Mouse (Mus musculus): Measurements from ENCODE around the gene Spata25. TPM values are rescaled to one million over a fixed set of nuclear protein-coding genes. Genes with fewer than 3 reads are reported as not detected.
"Not testable (repeated sequence)": the region's sequence is repeated elsewhere in the genome, so short reads cannot be mapped to it uniquely, and the experiment has no call there.

The Spata25 gene
- polyA plus RNA-seq, 1 experiment = not detected

DNA sequence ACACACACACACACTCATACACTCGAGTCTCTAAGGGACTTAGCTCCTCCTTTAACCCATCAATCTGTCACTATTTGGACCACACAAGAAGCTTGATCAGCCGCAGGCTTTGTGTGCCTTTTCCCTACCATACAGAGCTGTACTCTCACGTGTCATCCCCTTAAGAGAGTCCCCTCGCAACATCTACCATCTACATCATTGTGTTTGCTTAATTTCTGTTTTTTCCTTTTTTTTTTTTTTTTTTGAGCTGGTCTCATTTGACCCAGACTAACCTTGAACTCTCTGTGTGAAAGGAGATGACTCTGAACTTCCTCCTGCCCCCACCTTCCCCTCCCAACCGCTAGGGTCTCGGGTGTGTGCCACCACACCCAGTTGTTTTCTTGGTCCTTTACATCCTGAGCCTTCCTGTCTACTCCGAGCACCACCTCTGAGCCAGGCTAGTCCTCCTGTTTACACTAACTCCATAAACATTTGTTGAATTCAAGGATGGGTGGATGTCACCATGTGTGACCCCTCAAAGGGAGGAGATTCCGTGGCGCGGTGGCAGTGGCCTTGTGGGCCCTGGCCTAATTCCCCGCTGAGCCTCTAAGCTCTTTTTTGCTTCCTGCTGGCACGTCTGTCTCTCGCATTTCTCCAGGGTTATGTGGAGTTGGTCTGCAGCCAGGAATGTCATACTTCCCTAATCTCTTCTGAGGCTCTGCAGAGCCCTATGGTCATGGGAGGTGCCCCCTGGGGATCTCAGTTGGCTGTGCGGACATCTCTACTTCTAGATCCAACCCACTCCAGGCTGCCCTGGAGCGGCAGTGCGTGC, 38.6 kb upstream of the Spata25 start:
- H3K9me3 ChIP-seq (ENCODE audit: control insufficient read depth, low read length) = peaks cover 7% of the 10 kb centered on the region
- H3K27me3 ChIP-seq (ENCODE audit: control insufficient read depth) = no peaks in the 10 kb centered on the region
- no peaks in the 10 kb centered on the region for H3K36me3 ChIP-seq (ENCODE audit: control insufficient read depth)
- peaks cover 8% of the 10 kb centered on the region for H3K4me1 ChIP-seq (ENCODE audit: control insufficient read depth)
- no peak for TF ChIP-seq TAL1 (IDR thresholded peaks at IDR 0.05; ENCODE audit: low read length)
- no peak for TF ChIP-seq GATA1 (IDR thresholded peaks at IDR 0.05; ENCODE audit: low read length)
- H3K4me3 ChIP-seq (replicated peaks) = no peak overlapping the region

DNA sequence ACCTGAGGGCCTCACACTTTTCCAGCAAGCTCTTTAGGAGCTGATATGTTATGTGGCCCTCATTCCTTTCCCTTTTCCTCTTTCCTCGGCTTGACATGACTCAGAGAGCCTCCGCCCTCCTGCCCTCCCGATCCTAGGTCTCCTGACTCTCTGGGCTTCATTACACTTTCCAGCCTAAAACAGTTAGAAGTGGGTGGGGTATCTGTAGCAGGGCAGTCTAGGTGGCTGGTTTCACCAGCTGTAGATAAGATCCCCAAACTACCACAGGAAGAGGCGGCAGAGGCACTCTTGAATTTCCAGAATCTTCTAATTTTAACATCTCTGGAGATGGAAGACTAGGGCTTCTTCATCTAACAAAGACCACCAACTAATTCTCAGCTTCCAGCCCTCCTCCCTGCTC, 36.3 kb upstream of the Spata25 start:
- Histone ChIP-seq H3K4me3 (replicated peaks) (no peak overlapping the region), H3K4me1 (ENCODE audit: control insufficient read depth) (peaks cover 8% of the 10 kb centered on the region), H3K9me3 (ENCODE audit: control insufficient read depth, low read length) (peaks cover 7% of the 10 kb centered on the region), H3K36me3 (ENCODE audit: control insufficient read depth) (no peaks in the 10 kb centered on the region), H3K27me3 (ENCODE audit: control insufficient read depth) (peaks cover 11% of the 10 kb centered on the region)
- TF ChIP-seq TAL1 (IDR thresholded peaks at IDR 0.05; ENCODE audit: low read length) = no peak
- no peak for TF ChIP-seq GATA1 (IDR thresholded peaks at IDR 0.05; ENCODE audit: low read length)

- peaks cover 23% of the 10 kb centered on the region for H3K27me3 ChIP-seq (ENCODE audit: control insufficient read depth)
- not testable (repeated sequence) for H3K9me3 ChIP-seq (ENCODE audit: control insufficient read depth, low read length); H3K4me1 ChIP-seq (ENCODE audit: control insufficient read depth); H3K36me3 ChIP-seq (ENCODE audit: control insufficient read depth); H3K4me3 ChIP-seq (replicated peaks)
Observed at GRCm38 (mm10) chr2:164863411-164863810, 35.1 kb upstream of the Spata25 start.

DNA sequence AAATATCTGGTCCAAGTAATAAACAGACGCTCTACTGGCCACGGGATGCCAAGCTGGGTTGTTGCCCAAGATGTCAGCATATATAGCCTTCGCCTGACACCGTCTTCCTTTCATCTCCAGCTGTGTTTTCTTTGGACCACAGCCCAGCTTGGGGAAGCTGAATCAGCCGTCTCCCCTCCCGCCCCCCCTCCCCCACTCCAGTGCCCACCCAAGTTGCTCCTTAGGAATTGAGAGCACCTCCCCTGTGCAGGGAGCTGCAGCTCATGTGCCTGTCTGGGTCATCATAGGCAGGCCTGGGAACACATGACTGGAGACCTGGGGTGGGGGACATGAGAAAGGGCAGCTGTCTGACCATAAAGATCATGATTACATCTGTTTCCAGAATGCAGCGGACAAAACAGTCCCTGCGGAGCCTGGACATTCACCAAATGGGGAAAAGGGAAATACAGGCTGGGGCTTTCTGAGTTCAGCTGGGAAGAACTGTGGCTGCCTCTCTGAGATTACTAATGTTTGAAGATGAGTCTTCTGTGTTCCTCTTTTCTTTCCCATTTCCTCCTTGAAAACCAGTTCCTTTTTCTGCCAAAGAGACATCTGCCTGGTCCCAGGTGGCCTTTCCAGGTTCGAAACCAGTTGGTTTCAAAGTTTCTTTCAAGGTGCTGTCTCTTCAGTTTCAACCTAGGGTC, 34.0 kb upstream of the Spata25 start:
- no peak for TF ChIP-seq TAL1 (IDR thresholded peaks at IDR 0.05; ENCODE audit: low read length)
- no peak for TF ChIP-seq GATA1 (IDR thresholded peaks at IDR 0.05; ENCODE audit: low read length)
- H3K27me3 ChIP-seq (ENCODE audit: control insufficient read depth) = peaks cover 34% of the 10 kb centered on the region
- no peak overlapping the region for H3K4me3 ChIP-seq (replicated peaks)
- no peaks in the 10 kb centered on the region for H3K36me3 ChIP-seq (ENCODE audit: control insufficient read depth)
- H3K4me1 ChIP-seq (ENCODE audit: control insufficient read depth) = peaks cover 9% of the 10 kb centered on the region
- H3K9me3 ChIP-seq (ENCODE audit: control insufficient read depth, low read length) = peaks cover 3% of the 10 kb centered on the region

DNA sequence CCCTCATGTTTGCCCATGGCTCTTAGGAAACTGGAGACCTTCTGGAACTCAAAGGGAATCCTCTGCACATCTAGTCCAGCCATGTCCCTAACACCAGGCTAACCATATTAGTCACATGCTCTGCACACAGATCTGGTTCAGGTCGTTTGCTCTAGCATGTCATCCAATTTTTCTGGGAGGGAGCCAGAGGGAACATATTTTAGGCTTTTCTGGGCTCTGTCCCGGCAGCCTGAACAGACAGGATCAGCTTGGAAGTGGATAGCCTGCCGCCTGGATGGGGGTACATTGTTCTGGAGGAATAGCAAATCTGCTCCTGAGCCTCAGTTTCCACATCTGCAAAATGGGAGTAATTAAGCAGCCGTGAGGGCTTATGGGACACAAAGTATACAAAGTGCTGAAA, 32.8 kb upstream of the Spata25 start:
- TF ChIP-seq GATA1 (IDR thresholded peaks at IDR 0.05; ENCODE audit: low read length) = no peak
- TF ChIP-seq TAL1 (IDR thresholded peaks at IDR 0.05; ENCODE audit: low read length) = no peak
- Histone ChIP-seq H3K27me3 (ENCODE audit: control insufficient read depth) (peaks cover 46% of the 10 kb centered on the region), H3K36me3 (ENCODE audit: control insufficient read depth) (no peaks in the 10 kb centered on the region)

DNA sequence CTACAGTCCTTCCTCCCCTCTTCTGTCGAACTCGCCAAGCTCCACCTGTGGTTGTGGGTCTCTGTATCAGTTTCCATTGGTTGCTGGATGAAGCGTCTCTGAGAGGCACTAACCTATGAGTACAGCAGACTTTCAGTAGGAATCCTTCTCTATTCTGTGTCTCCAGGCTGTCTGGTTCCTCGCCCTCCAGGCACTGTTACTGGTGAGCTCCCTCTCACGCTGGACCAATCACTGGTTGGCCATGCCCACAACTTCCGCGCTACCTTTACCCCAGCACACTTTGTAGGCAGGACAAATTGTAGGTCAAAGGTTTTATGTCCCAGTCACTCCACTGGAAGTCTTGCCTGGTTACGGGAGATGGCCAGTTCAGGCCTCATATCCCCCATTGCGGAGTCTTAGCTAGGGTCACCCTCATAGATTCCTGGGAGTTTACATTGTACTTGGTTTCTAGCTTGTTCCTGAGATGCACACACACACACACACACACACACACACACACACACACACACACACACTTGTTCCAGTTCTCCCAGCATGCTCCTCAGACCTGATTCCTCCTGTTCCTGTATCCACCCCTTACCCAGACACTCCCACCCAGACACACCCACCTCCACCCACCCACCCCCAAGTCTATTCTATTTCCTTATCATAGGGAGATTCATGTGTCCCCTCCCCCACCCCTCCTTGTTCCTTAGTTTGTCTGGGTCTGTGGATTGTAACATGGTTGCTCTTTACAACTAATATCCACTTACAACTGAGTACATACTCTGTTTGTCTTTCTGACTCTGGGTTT, 31.5 kb upstream of the Spata25 start:
- H3K36me3 ChIP-seq (ENCODE audit: control insufficient read depth) = no peaks in the 10 kb centered on the region
- TF ChIP-seq GATA1 (IDR thresholded peaks at IDR 0.05; ENCODE audit: low read length) (no peak), TAL1 (IDR thresholded peaks at IDR 0.05; ENCODE audit: low read length) (no peak)
- H3K9me3 ChIP-seq (ENCODE audit: control insufficient read depth, low read length) = peaks cover 5% of the 10 kb centered on the region
- H3K27me3 ChIP-seq (ENCODE audit: control insufficient read depth) = peaks cover 59% of the 10 kb centered on the region
- H3K4me1 ChIP-seq (ENCODE audit: control insufficient read depth) = peaks cover 15% of the 10 kb centered on the region
- no peak overlapping the region for H3K4me3 ChIP-seq (replicated peaks)

More for the DNA sequence above, 32.8 kb upstream of the Spata25 start:
- H3K4me3 ChIP-seq (replicated peaks) = no peak overlapping the region
- peaks cover 5% of the 10 kb centered on the region for H3K9me3 ChIP-seq (ENCODE audit: control insufficient read depth, low read length)
- H3K4me1 ChIP-seq (ENCODE audit: control insufficient read depth) = peaks cover 16% of the 10 kb centered on the region

GRCm38 (mm10) chr2:164859155-164859554, 30.8 kb upstream of the Spata25 start:
- Histone ChIP-seq H3K4me3 (replicated peaks) (no peak overlapping the region), H3K9me3 (ENCODE audit: control insufficient read depth, low read length) (peaks cover 5% of the 10 kb centered on the region), H3K27me3 (ENCODE audit: control insufficient read depth) (peaks cover 66% of the 10 kb centered on the region), H3K36me3 (ENCODE audit: control insufficient read depth) (no peaks in the 10 kb centered on the region), H3K4me1 (ENCODE audit: control insufficient read depth) (peaks cover 8% of the 10 kb centered on the region)
- TF ChIP-seq GATA1 (IDR thresholded peaks at IDR 0.05; ENCODE audit: low read length) (no peak), TAL1 (IDR thresholded peaks at IDR 0.05; ENCODE audit: low read length) (no peak)

- Histone ChIP-seq H3K4me3 (replicated peaks) (no peak overlapping the region), H3K27me3 (ENCODE audit: control insufficient read depth) (peaks cover 71% of the 10 kb centered on the region), H3K36me3 (ENCODE audit: control insufficient read depth) (no peaks in the 10 kb centered on the region), H3K9me3 (ENCODE audit: control insufficient read depth, low read length) (peaks cover 2% of the 10 kb centered on the region; the same call in 1 of the 2 replicates), H3K4me1 (ENCODE audit: control insufficient read depth) (peaks cover 7% of the 10 kb centered on the region)
- TF ChIP-seq GATA1 (IDR thresholded peaks at IDR 0.05; ENCODE audit: low read length) (no peak), TAL1 (IDR thresholded peaks at IDR 0.05; ENCODE audit: low read length) (no peak)
Observed at GRCm38 (mm10) chr2:164857842-164858553, 29.7 kb upstream of the Spata25 start.

Data from erythroblast, embryonic 14.5 days (primary cell).